Mouse (Mus musculus) neural tube, embryonic 11.5 days (tissue): ENCODE data around the gene Gm9195. TPM values are rescaled to one million over a fixed set of nuclear protein-coding genes. Genes with fewer than 3 reads are reported as not detected.
A peak's percentile ranks its signal among the peaks of the same experiment; 100 is the strongest.

Experiments
- ATAC-seq: fragments of 200-750 bp; cut with Nextera tagmentation; 2 replicates; pipeline ENCODE4 v1.8.0; 2017; ENCODE audit warnings: moderate number of reproducible peaks, mild to moderate bottlenecking, moderate TSS enrichment, moderate library complexity; ENCODE audit not compliant: insufficient read depth, low FRiP score, low TSS enrichment
- DNase-seq: peaks from one replicate; pipeline ENCODE4 v3.0.0-alpha.2; 2015; ENCODE audit warnings: low spot score
- H3K27ac ChIP-seq: fragments of 300-500 bp; sonication (generic); 2 replicates; pipeline ENCODE4 v1.5.1; 2014; ENCODE audit warnings: low read depth, mild to moderate bottlenecking, low read length
- H3K27me3 ChIP-seq: fragments of 300-500 bp; sonication (generic); 2 replicates; pipeline ENCODE4 v1.6.1; 2014; ENCODE audit warnings: mild to moderate bottlenecking, low read length, mixed read lengths; ENCODE audit not compliant: control insufficient read depth, insufficient read depth
- H3K36me3 ChIP-seq: fragments of 300-500 bp; sonication (generic); 2 replicates; pipeline ENCODE4 v1.6.1; 2014; ENCODE audit warnings: mild to moderate bottlenecking, low read length, moderate library complexity, mixed read lengths; ENCODE audit not compliant: control insufficient read depth, insufficient read depth
- H3K4me1 ChIP-seq: fragments of 300-500 bp; sonication (generic); 2 replicates; pipeline ENCODE4 v1.6.1; 2014; ENCODE audit warnings: low read length, mixed read lengths; ENCODE audit not compliant: control insufficient read depth, insufficient read depth
- H3K4me2 ChIP-seq: fragments of 300-500 bp; sonication (generic); 2 replicates; pipeline ENCODE4 v1.6.1; 2014; ENCODE audit warnings: low read depth, mild to moderate bottlenecking, moderate library complexity
- H3K4me3 ChIP-seq: fragments of 300-500 bp; sonication (generic); 2 replicates; pipeline ENCODE4 v1.5.1; 2014; ENCODE audit warnings: low read depth, low read length
- H3K9ac ChIP-seq: fragments of 300-500 bp; sonication (generic); 2 replicates; pipeline ENCODE4 v1.6.1; 2014; ENCODE audit warnings: mild to moderate bottlenecking, low read length
- H3K9me3 ChIP-seq: fragments of 300-500 bp; sonication (generic); 2 replicates; pipeline ENCODE4 v1.6.1; 2016; ENCODE audit warnings: low read length; ENCODE audit not compliant: control insufficient read depth
- WGBS: fragments of 180-500 bp; shearing (Covaris S2); extraction: QIAGEN DNeasy Blood & Tissue Kit; methylation state at CpG from one replicate; pipeline ENCODE4 v1.1.7; 2014; 5-methylcytosine and 5-hydroxymethylcytosine counted together
- polyA plus RNA-seq: library from polyadenylated mRNA; unstranded; fragments of >200 nt; fragmentation: Nextera tagmentation; extraction: Ambion mirVana; gene quantifications from 2 replicates; pipeline ENCODE4 v1.2.1, GENCODE M21; 2014

Gm9195 gene
- not detected in 2 replicates for polyA plus RNA-seq

- H3K36me3 ChIP-seq = no peaks in the 10 kb centered on the region
- 97% methylated on average over 5 of the region's 5 CpGs for WGBS
- DNase-seq (no peak), ATAC-seq (no peak)
- no peaks in the 10 kb centered on the region for H3K4me1 ChIP-seq
- no peak within 1 kb of the TSS for H3K27ac ChIP-seq
- no peak within 1 kb of the TSS for H3K4me3 ChIP-seq
- H3K9ac ChIP-seq = no peak within 1 kb of the TSS
- H3K4me2 ChIP-seq = no peak within 1 kb of the TSS
- H3K27me3 ChIP-seq = no peaks in the 10 kb centered on the region
- H3K9me3 ChIP-seq = no peaks in the 10 kb centered on the region
Observed at GRCm38 (mm10) chr14:72491738-72492137, at the start of gene Gm9195. Gene Gm9195, minus strand, starts transcription at chr14:72491838.

- 91% methylated on average over 5 of the region's 5 CpGs for WGBS
- H3K27me3 ChIP-seq = peaks cover 13% of the 10 kb centered on the region
- no peak for ATAC-seq
Observed at GRCm38 (mm10) chr14:72536392-72537017, 44.9 kb upstream of the Gm9195 start.

GRCm38 (mm10) chr14:72533862-72534261 is 42.2 kb upstream of the Gm9195 start:
- no peaks in the 10 kb centered on the region for H3K4me1 ChIP-seq
- no peak overlapping the region for H3K27ac ChIP-seq
- H3K36me3 ChIP-seq = no peaks in the 10 kb centered on the region
- no peak for ATAC-seq
- H3K9me3 ChIP-seq = no peaks in the 10 kb centered on the region
- WGBS = 80% methylated on average over 7 of the region's 7 CpGs
- H3K27me3 ChIP-seq = peaks cover 16% of the 10 kb centered on the region
- no peak overlapping the region for H3K9ac ChIP-seq
- no peak for DNase-seq
- no peak overlapping the region for H3K4me3 ChIP-seq
- no peak overlapping the region for H3K4me2 ChIP-seq

More at GRCm38 (mm10) chr14:72536392-72537017, 44.9 kb upstream of the Gm9195 start:
- H3K9ac ChIP-seq = no peak overlapping the region
- H3K27ac ChIP-seq = no peak overlapping the region
- no peaks in the 10 kb centered on the region for H3K4me1 ChIP-seq
- H3K36me3 ChIP-seq = no peaks in the 10 kb centered on the region
- no peaks in the 10 kb centered on the region for H3K9me3 ChIP-seq
- no peak overlapping the region for H3K4me2 ChIP-seq
- no peak overlapping the region for H3K4me3 ChIP-seq
- DNase-seq = no peak

GRCm38 (mm10) chr14:72532028-72532917 is 40.6 kb upstream of the Gm9195 start:
- peak; percentile 44 for DNase-seq
- 3% methylated on average over 54 of the region's 54 CpGs for WGBS
- ATAC-seq = peak; percentile 79
- H3K9ac ChIP-seq = peak overlapping the region; percentile 29
- H3K27ac ChIP-seq = no peak overlapping the region
- H3K36me3 ChIP-seq = no peaks in the 10 kb centered on the region
- peaks cover 16% of the 10 kb centered on the region for H3K27me3 ChIP-seq
- peak overlapping the region; percentile 42 for H3K4me3 ChIP-seq
- H3K4me2 ChIP-seq = peak overlapping the region; percentile 87
- H3K9me3 ChIP-seq = no peaks in the 10 kb centered on the region
- H3K4me1 ChIP-seq = no peaks in the 10 kb centered on the region

- Histone ChIP-seq H3K9ac (no peak overlapping the region), H3K4me2 (no peak overlapping the region), H3K27ac (no peak overlapping the region), H3K4me3 (no peak overlapping the region), H3K36me3 (no peaks in the 10 kb centered on the region), H3K9me3 (no peaks in the 10 kb centered on the region), H3K27me3 (peaks cover 9% of the 10 kb centered on the region), H3K4me1 (no peaks in the 10 kb centered on the region)
- DNase-seq (no peak), ATAC-seq (no peak)
- WGBS = 63% methylated on average over 1 of the region's 1 CpGs
Observed at GRCm38 (mm10) chr14:72527126-72527525, 35.5 kb upstream of the Gm9195 start.

- Histone ChIP-seq H3K36me3 (no peaks in the 10 kb centered on the region), H3K4me1 (no peaks in the 10 kb centered on the region), H3K27ac (no peak overlapping the region), H3K27me3 (no peaks in the 10 kb centered on the region), H3K4me3 (no peak overlapping the region), H3K9ac (no peak overlapping the region), H3K4me2 (no peak overlapping the region), H3K9me3 (no peaks in the 10 kb centered on the region)
- WGBS = 77% methylated on average over 2 of the region's 2 CpGs
- ATAC-seq = no peak
- no peak for DNase-seq
Observed at GRCm38 (mm10) chr14:72519561-72519960, 27.9 kb upstream of the Gm9195 start.

- no peak overlapping the region for H3K27ac ChIP-seq
- H3K27me3 ChIP-seq = no peaks in the 10 kb centered on the region
- H3K36me3 ChIP-seq = no peaks in the 10 kb centered on the region
- no peak overlapping the region for H3K9ac ChIP-seq
- no peak overlapping the region for H3K4me3 ChIP-seq
- H3K4me1 ChIP-seq = no peaks in the 10 kb centered on the region
- no peak for DNase-seq
- no peak overlapping the region for H3K4me2 ChIP-seq
- no peaks in the 10 kb centered on the region for H3K9me3 ChIP-seq
- WGBS = 86% methylated on average over 6 of the region's 6 CpGs
- no peak for ATAC-seq
Observed at GRCm38 (mm10) chr14:72518786-72519185, 27.1 kb upstream of the Gm9195 start.

DNA sequence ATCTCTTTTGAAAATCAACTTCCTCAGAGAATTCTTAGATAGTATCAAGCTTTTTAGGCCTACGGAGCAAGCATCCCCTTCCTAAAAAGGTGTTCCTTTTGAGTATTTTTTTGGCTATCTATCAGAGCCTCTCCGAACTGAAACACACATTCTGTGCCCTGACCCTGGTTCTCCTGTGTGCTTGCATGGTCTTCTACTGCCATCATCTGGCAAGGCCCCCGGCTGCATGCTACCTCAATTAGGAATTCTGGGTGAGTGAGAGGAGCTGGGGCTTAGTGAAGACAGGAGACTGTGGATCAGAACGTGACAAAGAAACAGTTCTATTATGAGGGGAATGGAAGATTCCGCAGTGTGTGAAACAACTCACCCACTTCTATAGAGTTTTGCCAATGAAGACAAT is 24.7 kb upstream of the Gm9195 start:
- no peaks in the 10 kb centered on the region for H3K4me1 ChIP-seq
- peak; percentile 64 for DNase-seq
- H3K27me3 ChIP-seq = no peaks in the 10 kb centered on the region
- no peaks in the 10 kb centered on the region for H3K36me3 ChIP-seq
- ATAC-seq = no peak
- H3K4me3 ChIP-seq = no peak overlapping the region
- no peak overlapping the region for H3K27ac ChIP-seq
- H3K4me2 ChIP-seq = no peak overlapping the region
- no peak overlapping the region for H3K9ac ChIP-seq
- 30% methylated on average over 5 of the region's 5 CpGs for WGBS
- no peaks in the 10 kb centered on the region for H3K9me3 ChIP-seq
